Mouse (Mus musculus) forebrain, postnatal 0 days (tissue): Measurements from ENCODE around the gene Ctnnal1. TPM values are rescaled to one million over a fixed set of nuclear protein-coding genes. Genes with fewer than 3 reads are reported as not detected.

ENCODE experiments used
- ATAC-seq: fragments of 200-750 bp; cut with Nextera tagmentation; 2 replicates; pipeline ENCODE4 v1.8.0; 2017; ENCODE audit warnings: mild to moderate bottlenecking, moderate library complexity
- DNase-seq: peaks from one replicate; pipeline ENCODE4 v3.0.0-alpha.2; 2015
- H3K27ac ChIP-seq: fragments of 300-500 bp; sonication (generic); 2 replicates; pipeline ENCODE4 v1.5.1; 2014; ENCODE audit warnings: low read depth, mild to moderate bottlenecking, antibody characterized with exemption, low read length, moderate library complexity, mixed read lengths
- H3K27me3 ChIP-seq: fragments of 300-500 bp; sonication (generic); 2 replicates; pipeline ENCODE4 v1.6.1; 2014; ENCODE audit warnings: mild to moderate bottlenecking, low read length, mixed read lengths; ENCODE audit not compliant: insufficient read depth
- H3K36me3 ChIP-seq: fragments of 300-500 bp; sonication (generic); 2 replicates; pipeline ENCODE4 v1.6.1; 2014; ENCODE audit warnings: mild to moderate bottlenecking, moderate library complexity; ENCODE audit not compliant: insufficient read depth
- H3K4me1 ChIP-seq: fragments of 300-500 bp; sonication (generic); 2 replicates; pipeline ENCODE4 v1.6.1; 2014; ENCODE audit warnings: antibody characterized with exemption; ENCODE audit not compliant: insufficient read depth
- H3K4me2 ChIP-seq: fragments of 300-500 bp; sonication (generic); 2 replicates; pipeline ENCODE4 v1.6.1; 2014; ENCODE audit warnings: low read depth, mild to moderate bottlenecking, moderate library complexity
- H3K4me3 ChIP-seq: fragments of 300-500 bp; sonication (generic); 2 replicates; pipeline ENCODE4 v1.5.1; 2014; ENCODE audit warnings: low read depth, low read length, mixed read lengths
- H3K9ac ChIP-seq: fragments of 300-500 bp; sonication (generic); 2 replicates; pipeline ENCODE4 v1.6.1; 2014; ENCODE audit warnings: mild to moderate bottlenecking
- H3K9me3 ChIP-seq: fragments of 300-500 bp; sonication (generic); 2 replicates; pipeline ENCODE4 v1.6.1; 2016; ENCODE audit warnings: low read length
- CTCF ChIP-seq: sonication (generic); IDR thresholded peaks from 2 replicates; pipeline ENCODE4 v1.5.1; 2016; ENCODE audit warnings: antibody characterized with exemption, control low read depth, low read depth
- WGBS: fragments of 180-500 bp; shearing (Covaris S2); extraction: QIAGEN DNeasy Blood & Tissue Kit; methylation state at CpG from one replicate; pipeline ENCODE4 v1.1.7; 2014; 5-methylcytosine and 5-hydroxymethylcytosine counted together
- microRNA counts: library from miRNA; unstranded; fragments of <30 nt; microRNA quantifications from one replicate; lab custom pipeline; 2015
- microRNA-seq, 2 experiments: library from miRNA; unstranded; fragments of <30 nt; microRNA quantifications; one replicate each; pipeline ENCODE4; 2016
- polyA plus RNA-seq: library from polyadenylated mRNA; unstranded; fragments of >200 nt; fragmentation: Nextera tagmentation; extraction: Ambion mirVana; gene quantifications from 2 replicates; pipeline ENCODE4 v1.2.1, GENCODE M21; 2015
- total RNA-seq: library from RNA; depleted of rRNA; stranded (reverse); fragments of >200 nt; gene quantifications from 2 replicates; pipeline ENCODE4 v1.2.3, GENCODE M21; 2014; rRNA removed

The Ctnnal1 gene
- total and polyA plus RNA-seq, 2 experiments from 2014 or later, result 8.5 to 14.5 TPM

- DNase-seq (no peak), ATAC-seq (no peak)
- Histone ChIP-seq H3K4me2 (no peak overlapping the region), H3K9ac (no peak overlapping the region), H3K36me3 (peaks cover 85% of the 10 kb centered on the region), H3K4me1 (no peaks in the 10 kb centered on the region), H3K9me3 (no peaks in the 10 kb centered on the region), H3K4me3 (no peak overlapping the region), H3K27me3 (no peaks in the 10 kb centered on the region), H3K27ac (no peak overlapping the region)
- TF ChIP-seq CTCF, result no peak
- 85% methylated on average over 5 of the region's 5 CpGs for WGBS
Measured at GRCm38 (mm10) chr4:56767861-56768284, 97.1 kb downstream of the Ctnnal1 start.

MicroRNAs encoded within 50 kb of the gene (microRNA counts, 519-probe panel; counts per million panel counts)
- 4,004 counts per million, percentile 45 among the panel's probes with 10 or more counts for microRNA mmu-miR-32 (lab: Ali Mortazavi, UCI)

Small RNAs within 50 kb of the gene (microRNA-seq; reads per million reads assigned to microRNA genes)
- gene Mir32, result 196 to 272 reads per million in 2 experiments

Other genes starting within 250 kb of the Ctnnal1 start
- gene Gm26657, start 125.1 kb downstream of the Ctnnal1 start, total RNA-seq, result not detected in 2 replicates
- gene Gm26657, start 125.1 kb downstream of the Ctnnal1 start, polyA plus RNA-seq, result not detected in 2 replicates
- gene Actl7b, start 123.7 kb downstream of the Ctnnal1 start, total RNA-seq, result 0.23 and 0.67 TPM in 2 replicates
- gene Actl7b, start 123.7 kb downstream of the Ctnnal1 start, polyA plus RNA-seq, result not detected in 2 replicates
- gene Actl7a, start 121.8 kb downstream of the Ctnnal1 start, total RNA-seq, result not detected in 2 replicates
- not detected in 2 replicates for gene Actl7a, start 121.8 kb downstream of the Ctnnal1 start, polyA plus RNA-seq
- gene Elp1, start 62.9 kb downstream of the Ctnnal1 start, total RNA-seq, result 89.2 and 98.1 TPM in 2 replicates
- gene Elp1, start 62.9 kb downstream of the Ctnnal1 start, polyA plus RNA-seq, result 38.2 and 44.8 TPM in 2 replicates
- gene Fam206a, start 62.8 kb downstream of the Ctnnal1 start, total RNA-seq, result 10.0 and 12.3 TPM in 2 replicates
- gene Fam206a, start 62.8 kb downstream of the Ctnnal1 start, polyA plus RNA-seq, result 8.0 and 11.1 TPM in 2 replicates
- 14.0 and 24.7 TPM in 2 replicates for gene Tmem245, start 82.2 kb upstream of the Ctnnal1 start, total RNA-seq
- gene Tmem245, start 82.2 kb upstream of the Ctnnal1 start, polyA plus RNA-seq, result 4.2 and 9.8 TPM in 2 replicates
- gene Frrs1l, start 125.2 kb upstream of the Ctnnal1 start, total RNA-seq, result 41.9 and 43.4 TPM in 2 replicates
- gene Frrs1l, start 125.2 kb upstream of the Ctnnal1 start, polyA plus RNA-seq, result 13.7 and 25.2 TPM in 2 replicates